Mouse (Mus musculus) lung, adult 2 months (tissue): Measurements from ENCODE around the gene Rora.

ENCODE experiments used
- CTCF ChIP-seq: fragments of 200-500 bp; IDR thresholded peaks from 2 replicates; pipeline ENCODE4 v1.5.1; 2011; ENCODE audit warnings: mild to moderate bottlenecking, low read length, control low read depth; ENCODE audit not compliant: insufficient read depth
- POLR2A ChIP-seq: fragments of 200-500 bp; IDR thresholded peaks from 2 replicates; pipeline ENCODE4 v1.6.1; 2011; ENCODE audit warnings: low read depth, mild to moderate bottlenecking, control low read depth, low read length, borderline replicate concordance; ENCODE audit errors: extremely low read depth

- TF ChIP-seq POLR2A, result no peak
- TF ChIP-seq CTCF, result no peak
Observed at GRCm38 (mm10) chr9:68916741-68917140, 263.2 kb downstream of the Rora start.
